Mouse (Mus musculus): Measurements from ENCODE around the gene Olfr1353.
"Not testable (repeated sequence)": the region's sequence is repeated elsewhere in the genome, so short reads cannot be mapped to it uniquely, and the experiment has no call there.

The Olfr1353 gene

DNA sequence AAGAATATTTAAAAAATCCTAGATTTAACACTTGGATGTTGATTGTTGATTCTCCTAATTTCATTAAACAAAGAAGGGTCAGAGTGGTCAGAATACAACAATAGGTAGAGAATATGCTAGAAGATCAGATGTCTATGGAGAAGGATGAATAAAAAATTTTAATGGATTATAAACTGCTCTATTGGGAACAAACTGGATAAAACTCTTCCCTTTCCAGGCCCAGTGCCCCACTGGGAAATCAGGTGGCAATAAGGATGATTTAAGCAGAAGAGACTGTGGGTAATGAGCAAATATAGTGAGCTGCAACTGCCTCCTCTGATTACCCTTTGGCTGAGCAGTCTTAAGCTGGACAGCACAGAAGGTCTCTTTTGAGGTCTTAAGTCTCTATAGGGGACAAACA lies at the start of gene Olfr1353:
Gene Olfr1353, plus strand, starts transcription at position 301 of the 400 bp plus-strand sequence.
- DNase-seq (ENCODE audit: low spot score): not testable (repeated sequence)

GRCm38 (mm10) chr10:78950336-78950735 lies 12.8 kb upstream of the Olfr1353 start, which contains the start of gene Olfr8:
Gene Olfr8 (plus strand): TSS chr10:78950636.
- not testable (repeated sequence) for DNase-seq (ENCODE audit: low spot score)

DNA sequence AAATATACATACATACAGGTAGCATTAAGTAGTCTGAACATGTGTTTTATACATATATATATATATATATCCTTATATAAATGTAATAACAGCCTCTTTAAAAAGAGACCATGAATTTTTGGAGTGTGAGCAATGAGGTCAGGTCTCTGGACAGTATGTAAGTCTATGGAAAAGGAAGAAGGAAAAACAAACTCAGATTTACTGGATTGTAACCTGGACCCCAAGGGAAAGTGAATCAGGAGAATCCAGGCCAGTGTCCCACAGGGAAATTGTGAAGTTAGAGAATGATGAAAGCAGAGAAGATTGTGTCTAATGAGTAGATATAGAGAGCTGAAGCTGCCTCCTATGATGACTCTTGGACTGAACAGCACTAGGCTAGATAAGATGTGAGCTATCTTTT lies 17.6 kb downstream of the Olfr1353 start, which contains the start of gene Olfr1352:
Gene Olfr1352, plus strand, starts transcription at position 301 of the 400 bp plus-strand sequence.
- no peak for DNase-seq (ENCODE audit: low spot score)

- no peak for DNase-seq (ENCODE audit: low spot score)
Measured at GRCm38 (mm10) chr10:79012172-79012571, 49.1 kb downstream of the Olfr1353 start, which contains the start of gene Olfr1351. Gene Olfr1351 (plus strand): TSS chr10:79012472.
